Mouse (Mus musculus) liver, postnatal 0 days (tissue): ENCODE results near the gene Bbs9. TPM values are rescaled to one million over a fixed set of nuclear protein-coding genes. Genes with fewer than 3 reads are reported as not detected.
A peak's percentile ranks its signal among the peaks of the same experiment; 100 is the strongest.

Source experiments
- ATAC-seq: fragments of 200-750 bp; cut with Nextera tagmentation; 2 replicates; pipeline ENCODE4 v1.8.0; 2017; ENCODE audit warnings: mild to moderate bottlenecking, moderate library complexity
- DNase-seq: peaks from one replicate; pipeline ENCODE4 v3.0.0-alpha.2; 2016
- H3K27ac ChIP-seq: fragments of 300-500 bp; sonication (generic); 2 replicates; pipeline ENCODE4 v1.5.1; 2014; ENCODE audit warnings: antibody characterized with exemption, moderate library complexity, mild to moderate bottlenecking, low read depth
- H3K27me3 ChIP-seq: fragments of 300-500 bp; sonication (generic); 2 replicates; pipeline ENCODE4 v1.6.1; 2014; ENCODE audit warnings: low read length, control low read depth, mixed read lengths; ENCODE audit not compliant: insufficient read depth
- H3K36me3 ChIP-seq: fragments of 300-500 bp; sonication (generic); replicated peaks from 2 replicates; pipeline ENCODE4 v1.6.1; 2014; ENCODE audit warnings: mild to moderate bottlenecking, control low read depth, low read length, moderate library complexity, mixed read lengths; ENCODE audit not compliant: insufficient read depth
- H3K4me1 ChIP-seq: fragments of 300-500 bp; sonication (generic); 2 replicates; pipeline ENCODE4 v1.6.1; 2014; ENCODE audit warnings: antibody characterized with exemption, mild to moderate bottlenecking, control low read depth; ENCODE audit not compliant: insufficient read depth
- H3K4me2 ChIP-seq: fragments of 300-500 bp; sonication (generic); 2 replicates; pipeline ENCODE4 v1.6.1; 2014; ENCODE audit warnings: low read depth, mild to moderate bottlenecking, low read length, moderate library complexity, mixed read lengths
- H3K4me3 ChIP-seq: fragments of 300-500 bp; sonication (generic); 2 replicates; pipeline ENCODE4 v1.5.1; 2014; ENCODE audit warnings: low read depth, low read length
- H3K9ac ChIP-seq: fragments of 300-500 bp; sonication (generic); replicated peaks from 2 replicates; pipeline ENCODE4 v1.6.1; 2014; ENCODE audit warnings: mild to moderate bottlenecking, moderate library complexity
- H3K9me3 ChIP-seq: fragments of 300-500 bp; sonication (generic); 2 replicates; pipeline ENCODE4 v1.6.1; 2016; ENCODE audit warnings: mild to moderate bottlenecking, control low read depth, low read length, mixed read lengths
- CTCF ChIP-seq: sonication (generic); IDR thresholded peaks from 2 replicates; pipeline ENCODE4 v1.5.1; 2016; ENCODE audit warnings: antibody characterized with exemption, low read depth
- EP300 ChIP-seq: IDR thresholded peaks from 2 replicates; pipeline ENCODE4 v1.6.1; 2016; ENCODE audit warnings: antibody characterized with exemption, low read depth, mild to moderate bottlenecking
- WGBS: fragments of 180-500 bp; shearing (Covaris S2); extraction: QIAGEN DNeasy Blood & Tissue Kit; methylation state at CpG from one replicate; pipeline ENCODE4 v1.1.7; 2014; ENCODE audit not compliant: insufficient replicate concordance; 5-methylcytosine and 5-hydroxymethylcytosine counted together
- polyA plus RNA-seq: library from polyadenylated mRNA; unstranded; fragments of >200 nt; fragmentation: Nextera tagmentation; extraction: Ambion mirVana; gene quantifications from 2 replicates; pipeline ENCODE4 v1.2.1, GENCODE M21; 2015

Bbs9 gene
- polyA plus RNA-seq, 1 experiment from 2014 or later: 1.8 TPM

- Histone ChIP-seq H3K4me3 (no peak overlapping the region), H3K27me3 (no peaks in the 10 kb centered on the region), H3K4me2 (no peak overlapping the region), H3K36me3 (no peaks in the 10 kb centered on the region), H3K27ac (no peak overlapping the region), H3K9ac (no peak overlapping the region), H3K4me1 (no peaks in the 10 kb centered on the region), H3K9me3 (no peaks in the 10 kb centered on the region)
- DNase-seq (no peak), ATAC-seq (no peak)
- WGBS: 81% methylated on average over 10 of the region's 10 CpGs
- TF ChIP-seq EP300: no peak
- TF ChIP-seq CTCF: no peak
Measured at GRCm38 (mm10) chr9:22541130-22541529, 65.6 kb downstream of the Bbs9 start.

GRCm38 (mm10) chr9:22543467-22543866 lies 68.0 kb downstream of the Bbs9 start:
- H3K4me2 ChIP-seq: no peak overlapping the region
- H3K27ac ChIP-seq: no peak overlapping the region
- H3K9me3 ChIP-seq: no peaks in the 10 kb centered on the region
- no peaks in the 10 kb centered on the region for H3K36me3 ChIP-seq
- H3K27me3 ChIP-seq: no peaks in the 10 kb centered on the region
- TF ChIP-seq EP300: no peak
- TF ChIP-seq CTCF: no peak
- H3K4me3 ChIP-seq: no peak overlapping the region
- no peaks in the 10 kb centered on the region for H3K4me1 ChIP-seq
- H3K9ac ChIP-seq: no peak overlapping the region
- DNase-seq (no peak), ATAC-seq (no peak)
- 77% methylated on average over 5 of the region's 5 CpGs for WGBS

GRCm38 (mm10) chr9:22544349-22545341 lies 69.1 kb downstream of the Bbs9 start:
- no peaks in the 10 kb centered on the region for H3K36me3 ChIP-seq
- no peaks in the 10 kb centered on the region for H3K27me3 ChIP-seq
- no peaks in the 10 kb centered on the region for H3K4me1 ChIP-seq
- no peak overlapping the region for H3K9ac ChIP-seq
- no peak overlapping the region for H3K27ac ChIP-seq
- no peak overlapping the region for H3K4me3 ChIP-seq
- no peak for DNase-seq
- no peak for ATAC-seq
- H3K4me2 ChIP-seq: no peak overlapping the region
- no peak for TF ChIP-seq EP300
- TF ChIP-seq CTCF: no peak
- WGBS: 57% methylated on average over 9 of the region's 9 CpGs
- H3K9me3 ChIP-seq: no peaks in the 10 kb centered on the region

GRCm38 (mm10) chr9:22551273-22551672 lies 75.8 kb downstream of the Bbs9 start:
- Histone ChIP-seq H3K9ac (no peak overlapping the region), H3K36me3 (no peaks in the 10 kb centered on the region), H3K4me1 (no peaks in the 10 kb centered on the region), H3K27ac (no peak overlapping the region), H3K9me3 (no peaks in the 10 kb centered on the region), H3K4me2 (no peak overlapping the region), H3K4me3 (no peak overlapping the region), H3K27me3 (no peaks in the 10 kb centered on the region)
- WGBS: 54% methylated on average over 1 of the region's 1 CpGs
- TF ChIP-seq EP300 (no peak), CTCF (no peak)
- ATAC-seq: no peak
- DNase-seq: no peak

- ATAC-seq (no peak), DNase-seq (no peak)
- no peak overlapping the region for H3K27ac ChIP-seq
- no peak overlapping the region for H3K9ac ChIP-seq
- 68% methylated on average over 5 of the region's 5 CpGs for WGBS
- no peak overlapping the region for H3K4me2 ChIP-seq
- H3K4me3 ChIP-seq: no peak overlapping the region
- no peaks in the 10 kb centered on the region for H3K27me3 ChIP-seq
- H3K4me1 ChIP-seq: no peaks in the 10 kb centered on the region
- TF ChIP-seq CTCF (no peak), EP300 (no peak)
- no peaks in the 10 kb centered on the region for H3K36me3 ChIP-seq
- H3K9me3 ChIP-seq: no peaks in the 10 kb centered on the region
Measured at GRCm38 (mm10) chr9:22556076-22556475, 80.6 kb downstream of the Bbs9 start.

GRCm38 (mm10) chr9:22557467-22557866 lies 82.0 kb downstream of the Bbs9 start:
- no peaks in the 10 kb centered on the region for H3K4me1 ChIP-seq
- WGBS: 62% methylated on average over 13 of the region's 13 CpGs
- H3K9me3 ChIP-seq: no peaks in the 10 kb centered on the region
- no peak overlapping the region for H3K4me3 ChIP-seq
- ATAC-seq (no peak), DNase-seq (peak; percentile 68)
- no peak overlapping the region for H3K27ac ChIP-seq
- no peak for TF ChIP-seq EP300
- peak; percentile 75 for TF ChIP-seq CTCF
- H3K27me3 ChIP-seq: no peaks in the 10 kb centered on the region
- no peak overlapping the region for H3K9ac ChIP-seq
- no peaks in the 10 kb centered on the region for H3K36me3 ChIP-seq
- H3K4me2 ChIP-seq: no peak overlapping the region
